Mouse (Mus musculus): ENCODE measurements around the gene Bag5. TPM values are rescaled to one million over a fixed set of nuclear protein-coding genes. Genes with fewer than 3 reads are reported as not detected.

Bag5 gene
- polyA plus RNA-seq, 1 experiment, result 20.6 TPM

DNA sequence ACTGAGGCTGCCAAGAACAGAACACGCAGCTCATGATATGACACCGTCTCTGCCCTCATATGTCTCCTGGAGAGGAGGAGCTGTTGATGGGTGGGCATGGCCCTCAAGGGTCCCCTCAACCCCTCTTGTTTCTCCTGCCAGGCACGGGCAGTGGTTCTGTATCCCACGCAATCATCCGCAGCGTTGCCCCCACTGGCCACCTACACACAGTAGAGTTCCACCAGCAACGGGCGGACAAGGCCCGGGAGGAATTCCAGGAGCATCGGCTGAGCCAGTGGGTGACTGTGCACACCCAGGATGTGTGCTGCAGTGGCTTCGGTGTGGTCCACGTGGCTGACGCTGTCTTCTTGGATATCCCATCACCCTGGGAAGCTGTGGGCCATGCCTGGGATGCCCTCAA, 32.4 kb downstream of the Bag5 start:
- TF ChIP-seq MAX (IDR thresholded peaks at IDR 0.05) (no peak), CTCF (IDR thresholded peaks at IDR 0.05; ENCODE audit: control insufficient read depth, insufficient read depth, insufficient read length) (no peak), CEBPB (IDR thresholded peaks at IDR 0.05; ENCODE audit: low read depth) (no peak), FOSL1 (IDR thresholded peaks at IDR 0.05; ENCODE audit: insufficient read depth, low read length, poor library complexity, severe bottlenecking) (no peak), MYOG (IDR thresholded peaks at IDR 0.05; ENCODE audit: control insufficient read depth, extremely low read depth, insufficient read length) (no peak), USF1 (IDR thresholded peaks at IDR 0.05; ENCODE audit: low read depth) (no peak), MYOD1 (IDR thresholded peaks at IDR 0.05; ENCODE audit: control insufficient read depth, insufficient read length, low read depth) (no peak)
- H3K79me2 ChIP-seq (ENCODE audit: control insufficient read depth, insufficient read depth), result peaks cover 19% of the 10 kb centered on the region

DNA sequence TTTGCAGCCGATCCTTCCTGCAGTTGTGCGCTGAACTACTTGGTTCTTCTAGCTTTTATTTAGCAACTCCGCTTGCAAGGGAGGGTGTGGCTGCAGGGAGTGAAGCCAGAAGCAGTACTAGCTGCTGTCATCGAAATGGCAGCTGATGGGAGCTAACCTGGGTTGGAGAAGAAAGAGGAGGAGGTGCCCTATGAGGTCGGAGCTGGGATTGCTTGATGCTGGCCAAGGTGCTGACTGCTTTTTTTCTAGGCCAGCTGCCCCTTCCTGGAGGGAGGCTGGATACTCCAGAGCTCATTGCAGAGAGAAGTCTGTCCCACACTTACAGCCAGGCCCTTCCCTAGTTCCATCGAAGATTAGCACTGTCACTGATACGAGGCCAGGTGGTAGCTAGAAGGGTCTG, 34.1 kb downstream of the Bag5 start:
- Histone ChIP-seq H3K27me3 (ENCODE audit: control insufficient read depth, insufficient read depth, insufficient read length) (no peaks in the 10 kb centered on the region), H3K36me3 (ENCODE audit: control insufficient read depth, insufficient read depth) (peaks cover 31% of the 10 kb centered on the region), H3K4me3 (ENCODE audit: insufficient read depth, poor library complexity, severe bottlenecking) (peak overlapping the region; percentile 97), H3ac (ENCODE audit: control insufficient read depth, insufficient read length, low read depth) (peak overlapping the region; percentile 98), H3K79me3 (ENCODE audit: low read depth) (peaks cover 16% of the 10 kb centered on the region), H3K79me2 (ENCODE audit: control insufficient read depth, insufficient read depth) (peaks cover 19% of the 10 kb centered on the region)
- no peak for TF ChIP-seq CEBPB (IDR thresholded peaks at IDR 0.05; ENCODE audit: low read depth)
- TF ChIP-seq MAX (IDR thresholded peaks at IDR 0.05), result no peak
- TF ChIP-seq MYOG (IDR thresholded peaks at IDR 0.05; ENCODE audit: control insufficient read depth, extremely low read depth, insufficient read length), result no peak
- TF ChIP-seq USF1 (IDR thresholded peaks at IDR 0.05; ENCODE audit: low read depth), result no peak
- TF ChIP-seq FOSL1 (IDR thresholded peaks at IDR 0.05; ENCODE audit: insufficient read depth, low read length, poor library complexity, severe bottlenecking), result no peak
- no peak for TF ChIP-seq MYOD1 (IDR thresholded peaks at IDR 0.05; ENCODE audit: control insufficient read depth, insufficient read length, low read depth)
- TF ChIP-seq CTCF (IDR thresholded peaks at IDR 0.05; ENCODE audit: control insufficient read depth, insufficient read depth, insufficient read length), result no peak

More for the DNA sequence above, 32.4 kb downstream of the Bag5 start:
- H3K36me3 ChIP-seq (ENCODE audit: control insufficient read depth, insufficient read depth), result peaks cover 35% of the 10 kb centered on the region
- peak overlapping the region; percentile 12 for H3ac ChIP-seq (ENCODE audit: control insufficient read depth, insufficient read length, low read depth)
- no peak overlapping the region for H3K4me3 ChIP-seq (ENCODE audit: insufficient read depth, poor library complexity, severe bottlenecking)
- H3K27me3 ChIP-seq (ENCODE audit: control insufficient read depth, insufficient read depth, insufficient read length), result no peaks in the 10 kb centered on the region
- peaks cover 16% of the 10 kb centered on the region for H3K79me3 ChIP-seq (ENCODE audit: low read depth)

DNA sequence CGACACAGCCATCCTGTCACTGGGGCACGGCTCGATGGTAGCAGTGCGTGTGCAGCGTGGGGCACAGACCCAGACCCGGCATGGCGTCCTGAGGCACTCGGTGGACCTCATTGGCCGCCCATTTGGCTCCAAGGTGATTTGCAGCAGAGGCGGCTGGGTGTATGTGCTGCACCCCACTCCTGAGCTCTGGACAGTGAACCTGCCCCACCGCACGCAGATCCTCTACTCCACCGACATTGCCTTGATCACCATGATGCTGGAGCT, 34.5 kb downstream of the Bag5 start:
- Histone ChIP-seq H3K4me3 (ENCODE audit: insufficient read depth, poor library complexity, severe bottlenecking) (peak overlapping the region; percentile 97), H3K27me3 (ENCODE audit: control insufficient read depth, insufficient read depth, insufficient read length) (no peaks in the 10 kb centered on the region), H3K36me3 (ENCODE audit: control insufficient read depth, insufficient read depth) (peaks cover 27% of the 10 kb centered on the region), H3ac (ENCODE audit: control insufficient read depth, insufficient read length, low read depth) (peak overlapping the region; percentile 98), H3K79me3 (ENCODE audit: low read depth) (peaks cover 16% of the 10 kb centered on the region), H3K79me2 (ENCODE audit: control insufficient read depth, insufficient read depth) (peaks cover 19% of the 10 kb centered on the region)
- TF ChIP-seq USF1 (IDR thresholded peaks at IDR 0.05; ENCODE audit: low read depth) (no peak), CEBPB (IDR thresholded peaks at IDR 0.05; ENCODE audit: low read depth) (no peak), MYOD1 (IDR thresholded peaks at IDR 0.05; ENCODE audit: control insufficient read depth, insufficient read length, low read depth) (no peak), FOSL1 (IDR thresholded peaks at IDR 0.05; ENCODE audit: insufficient read depth, low read length, poor library complexity, severe bottlenecking) (no peak), MAX (IDR thresholded peaks at IDR 0.05) (no peak), MYOG (IDR thresholded peaks at IDR 0.05; ENCODE audit: control insufficient read depth, extremely low read depth, insufficient read length) (no peak), CTCF (IDR thresholded peaks at IDR 0.05; ENCODE audit: control insufficient read depth, insufficient read depth, insufficient read length) (no peak)

DNA sequence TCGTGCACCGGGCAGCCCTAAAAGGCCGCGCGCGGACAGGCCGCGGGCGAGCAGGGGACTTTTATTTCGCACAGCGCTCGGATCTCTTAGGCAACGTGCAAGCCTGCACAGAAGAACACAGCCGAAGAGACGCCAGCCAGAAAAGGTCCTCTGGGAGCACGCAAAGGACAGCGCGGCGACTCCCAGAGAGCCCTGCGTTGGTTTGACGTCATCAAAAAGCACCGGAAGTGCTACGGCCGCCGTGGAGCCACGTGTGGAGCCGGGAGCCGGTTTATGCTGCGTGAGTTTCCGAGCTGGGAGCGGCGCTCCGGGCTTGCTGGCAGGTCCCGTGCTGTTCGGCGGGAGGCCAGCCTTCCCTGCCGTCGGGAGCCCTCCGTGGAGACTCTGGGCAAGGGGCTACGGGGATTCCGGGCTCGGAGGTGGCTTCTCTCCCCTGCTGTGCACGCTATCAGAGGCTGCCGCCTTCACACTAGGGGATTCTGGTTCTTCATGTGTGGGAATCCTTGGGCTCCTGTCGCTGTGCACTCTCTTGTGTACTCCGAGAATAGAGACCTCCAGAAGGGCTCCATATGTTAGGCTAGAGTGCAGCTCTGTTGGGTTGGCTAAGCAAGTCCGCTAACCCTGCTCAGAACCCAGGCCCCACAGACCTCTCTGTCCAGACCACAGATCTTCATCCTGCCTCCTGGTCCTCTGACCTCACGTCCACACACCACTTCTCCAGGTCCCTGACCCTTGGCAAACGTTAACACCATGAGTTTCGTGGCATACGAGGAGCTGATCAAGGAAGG, 35.0 kb downstream of the Bag5 start, which contains the start of gene Trmt61a:
TSS of gene Trmt61a (plus strand) at position 224 of the 788 bp plus-strand sequence.
- Histone ChIP-seq H3K36me3 (ENCODE audit: control insufficient read depth, insufficient read depth) (peaks cover 22% of the 10 kb centered on the region), H3K79me2 (ENCODE audit: control insufficient read depth, insufficient read depth) (peaks cover 19% of the 10 kb centered on the region), H3K27me3 (ENCODE audit: control insufficient read depth, insufficient read depth, insufficient read length) (no peaks in the 10 kb centered on the region), H3ac (ENCODE audit: control insufficient read depth, insufficient read length, low read depth) (peak within 1 kb of the TSS; percentile 98), H3K4me3 (ENCODE audit: insufficient read depth, poor library complexity, severe bottlenecking) (peak within 1 kb of the TSS; percentile 97), H3K79me3 (ENCODE audit: low read depth) (peaks cover 16% of the 10 kb centered on the region)
- no peak for TF ChIP-seq MYOD1 (IDR thresholded peaks at IDR 0.05; ENCODE audit: control insufficient read depth, insufficient read length, low read depth)
- TF ChIP-seq MAX (IDR thresholded peaks at IDR 0.05), result peak; percentile 96

DNA sequence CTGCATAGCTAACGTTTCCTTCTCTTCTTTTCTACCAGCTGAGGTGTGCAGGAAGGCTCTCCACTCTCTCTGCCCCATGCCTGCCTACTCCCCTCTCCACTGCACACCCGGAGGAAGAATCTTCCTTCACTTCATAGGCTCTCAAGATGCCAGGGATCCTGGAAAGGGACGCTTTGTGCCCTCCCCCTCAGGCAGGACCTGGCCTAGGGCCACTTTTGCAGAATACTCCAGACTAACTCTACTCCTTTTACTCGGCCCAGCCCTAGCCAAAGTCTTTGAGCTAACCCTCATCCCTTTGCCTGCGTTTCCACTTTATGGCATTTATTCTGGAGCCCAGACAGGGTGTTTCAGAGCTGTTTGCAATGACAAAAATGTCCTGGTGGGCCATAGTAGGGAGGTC, 35.6 kb downstream of the Bag5 start:
- TF ChIP-seq CTCF (IDR thresholded peaks at IDR 0.05; ENCODE audit: control insufficient read depth, insufficient read depth, insufficient read length), result no peak
- no peak for TF ChIP-seq MYOD1 (IDR thresholded peaks at IDR 0.05; ENCODE audit: control insufficient read depth, insufficient read length, low read depth)
- TF ChIP-seq MAX (IDR thresholded peaks at IDR 0.05), result no peak
- TF ChIP-seq FOSL1 (IDR thresholded peaks at IDR 0.05; ENCODE audit: insufficient read depth, low read length, poor library complexity, severe bottlenecking), result no peak
- no peak for TF ChIP-seq MYOG (IDR thresholded peaks at IDR 0.05; ENCODE audit: control insufficient read depth, extremely low read depth, insufficient read length)
- TF ChIP-seq CEBPB (IDR thresholded peaks at IDR 0.05; ENCODE audit: low read depth), result no peak
- no peak for TF ChIP-seq USF1 (IDR thresholded peaks at IDR 0.05; ENCODE audit: low read depth)
- Histone ChIP-seq H3K79me3 (ENCODE audit: low read depth) (peaks cover 16% of the 10 kb centered on the region), H3K27me3 (ENCODE audit: control insufficient read depth, insufficient read depth, insufficient read length) (no peaks in the 10 kb centered on the region), H3K4me3 (ENCODE audit: insufficient read depth, poor library complexity, severe bottlenecking) (peak overlapping the region; percentile 97), H3ac (ENCODE audit: control insufficient read depth, insufficient read length, low read depth) (peak overlapping the region; percentile 98), H3K36me3 (ENCODE audit: control insufficient read depth, insufficient read depth) (peaks cover 16% of the 10 kb centered on the region), H3K79me2 (ENCODE audit: control insufficient read depth, insufficient read depth) (peaks cover 19% of the 10 kb centered on the region)

All from C2C12 (cell line).